Mouse (Mus musculus) heart, embryonic 15.5 days (tissue): ENCODE measurements around the gene Exosc8. TPM values are rescaled to one million over a fixed set of nuclear protein-coding genes. Genes with fewer than 3 reads are reported as not detected.

Experiments used
- ATAC-seq: fragments of 200-750 bp; cut with Nextera tagmentation; replicated peaks from 2 replicates; pipeline ENCODE4 v1.8.0; 2017; ENCODE audit warnings: low read depth, moderate TSS enrichment; ENCODE audit not compliant: insufficient number of reproducible peaks, insufficient read depth, low FRiP score
- H3K27ac ChIP-seq: fragments of 300-500 bp; sonication (generic); 2 replicates; pipeline ENCODE4 v1.5.1; 2015; ENCODE audit warnings: mild to moderate bottlenecking, inconsistent platforms
- H3K27me3 ChIP-seq: fragments of 300-500 bp; sonication (generic); 2 replicates; pipeline ENCODE4 v1.6.1; 2015; ENCODE audit warnings: inconsistent platforms
- H3K36me3 ChIP-seq: fragments of 300-500 bp; sonication (generic); 2 replicates; pipeline ENCODE4 v1.6.1; 2015; ENCODE audit warnings: mild to moderate bottlenecking, inconsistent platforms
- H3K4me1 ChIP-seq: fragments of 300-500 bp; sonication (generic); replicated peaks from 2 replicates; pipeline ENCODE4 v1.6.1; 2015; ENCODE audit warnings: inconsistent platforms
- H3K4me2 ChIP-seq: fragments of 300-500 bp; sonication (generic); 2 replicates; pipeline ENCODE4 v1.6.1; 2015; ENCODE audit warnings: inconsistent platforms, mild to moderate bottlenecking, moderate library complexity
- H3K4me3 ChIP-seq: fragments of 300-500 bp; sonication (generic); 2 replicates; pipeline ENCODE4 v1.5.1; 2015; ENCODE audit warnings: mild to moderate bottlenecking, inconsistent platforms
- H3K9ac ChIP-seq: fragments of 300-500 bp; sonication (generic); 2 replicates; pipeline ENCODE4 v1.6.1; 2015; ENCODE audit warnings: mild to moderate bottlenecking, inconsistent platforms
- H3K9me3 ChIP-seq: fragments of 300-500 bp; sonication (generic); replicated peaks from 2 replicates; pipeline ENCODE4 v1.6.1; 2016; ENCODE audit warnings: inconsistent platforms
- WGBS: fragments of 180-500 bp; shearing (Covaris S2); methylation state at CpG from one replicate; pipeline ENCODE4 v1.1.7; 2015; ENCODE audit warnings: mixed read lengths; 5-methylcytosine and 5-hydroxymethylcytosine counted together
- polyA plus RNA-seq: library from polyadenylated mRNA; unstranded; fragments of >200 nt; fragmentation: Nextera tagmentation; extraction: Ambion mirVana; gene quantifications from 2 replicates; pipeline ENCODE4 v1.2.1, GENCODE M21; 2015

Exosc8 gene
- polyA plus RNA-seq, 1 experiment from 2014 or later = 61.5 TPM

DNA sequence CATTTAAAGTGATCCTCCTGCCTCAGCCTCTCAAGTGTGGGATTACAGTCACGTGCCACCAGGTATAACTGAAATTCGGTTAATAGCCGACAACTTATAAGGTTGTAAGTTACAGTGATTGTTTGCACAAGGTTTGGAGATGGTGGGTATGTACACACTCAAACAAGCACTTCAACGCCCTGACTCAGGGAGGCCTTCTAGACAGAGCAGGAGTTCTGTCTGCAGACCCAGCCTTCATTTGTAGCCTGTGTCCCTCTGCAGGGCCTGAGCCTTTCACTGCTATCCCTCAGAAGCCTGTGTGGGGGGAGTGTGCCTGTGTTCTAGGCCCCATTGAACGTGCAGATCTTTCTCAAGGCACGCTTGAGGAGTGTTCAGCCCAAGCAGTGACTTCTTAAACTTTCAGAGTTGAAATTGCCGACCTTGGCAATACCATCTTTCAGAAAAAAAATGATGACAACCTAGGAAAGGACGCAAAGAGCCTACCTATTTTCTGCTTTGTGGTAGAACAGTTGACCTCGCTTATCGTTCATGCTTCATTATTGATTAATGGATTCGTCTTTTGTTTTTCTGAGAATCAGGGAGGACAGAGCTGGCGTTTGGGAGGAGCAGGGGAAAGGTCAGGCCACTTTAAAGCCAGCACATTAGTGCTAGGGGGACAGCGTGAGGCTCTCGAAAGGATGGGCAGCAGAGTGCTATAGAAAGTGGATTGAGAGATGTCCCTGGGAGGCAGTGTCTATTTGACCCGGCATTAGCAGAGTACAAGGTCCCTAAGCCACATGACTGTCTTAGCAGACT is 25.3 kb upstream of the Exosc8 start:
- H3K27ac ChIP-seq = no peak overlapping the region

DNA sequence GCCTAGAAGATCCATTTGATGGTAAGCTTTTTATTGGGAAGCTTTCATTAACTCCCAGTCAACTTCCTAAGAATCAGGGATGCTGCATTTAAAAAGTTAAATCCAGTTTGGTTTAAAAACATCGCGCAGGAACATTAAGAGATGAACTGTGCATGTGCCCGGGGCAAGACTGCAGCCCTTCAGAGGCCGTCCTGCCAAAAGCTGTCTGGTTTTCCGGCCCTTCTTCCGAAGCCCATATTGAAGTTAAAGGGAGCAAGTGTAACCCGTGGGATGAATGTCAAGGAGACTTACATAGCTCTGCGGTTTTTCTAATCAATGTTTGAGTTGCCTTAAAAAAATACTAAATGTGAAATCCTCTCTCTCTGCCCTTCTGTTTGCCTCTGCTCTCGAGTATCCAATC is 24.0 kb upstream of the Exosc8 start:
- Histone ChIP-seq H3K4me3 (no peak overlapping the region), H3K9ac (no peak overlapping the region), H3K4me1 (peaks cover 19% of the 10 kb centered on the region), H3K4me2 (no peak overlapping the region), H3K36me3 (no peaks in the 10 kb centered on the region), H3K9me3 (no peaks in the 10 kb centered on the region), H3K27ac (no peak overlapping the region), H3K27me3 (no peaks in the 10 kb centered on the region)
- WGBS = 74% methylated on average over 9 of the region's 9 CpGs
- ATAC-seq = no peak

More for the DNA sequence above, 25.3 kb upstream of the Exosc8 start:
- H3K4me2 ChIP-seq = no peak overlapping the region
- H3K4me3 ChIP-seq = no peak overlapping the region
- no peaks in the 10 kb centered on the region for H3K9me3 ChIP-seq
- H3K27me3 ChIP-seq = no peaks in the 10 kb centered on the region
- no peak for ATAC-seq
- peaks cover 13% of the 10 kb centered on the region for H3K4me1 ChIP-seq
- no peaks in the 10 kb centered on the region for H3K36me3 ChIP-seq
- 67% methylated on average over 15 of the region's 15 CpGs for WGBS
- H3K9ac ChIP-seq = no peak overlapping the region

DNA sequence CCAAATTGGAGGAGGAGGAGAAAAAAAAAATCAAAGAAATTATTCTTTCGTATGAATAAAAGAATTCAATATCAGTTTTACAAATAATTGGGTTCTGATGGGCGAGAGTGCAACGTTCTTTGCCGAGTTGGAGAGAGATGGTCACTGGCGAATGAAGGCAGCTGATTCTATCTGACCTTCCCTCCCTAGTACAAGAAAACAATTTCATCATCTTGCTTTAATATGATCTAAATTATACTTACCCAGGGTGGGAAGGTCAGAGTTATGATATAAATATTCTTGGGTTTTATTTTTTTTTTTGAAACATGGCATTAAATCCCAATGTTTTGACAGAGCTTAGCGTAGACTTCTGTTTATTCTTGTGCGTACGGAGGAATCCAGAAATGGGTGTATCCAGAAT is 22.3 kb upstream of the Exosc8 start:
- H3K4me2 ChIP-seq = no peak overlapping the region
- H3K36me3 ChIP-seq = no peaks in the 10 kb centered on the region
- peaks cover 14% of the 10 kb centered on the region for H3K4me1 ChIP-seq
- no peak overlapping the region for H3K27ac ChIP-seq
- no peak overlapping the region for H3K9ac ChIP-seq
- H3K4me3 ChIP-seq = no peak overlapping the region
- no peaks in the 10 kb centered on the region for H3K27me3 ChIP-seq
- ATAC-seq = no peak
- no peaks in the 10 kb centered on the region for H3K9me3 ChIP-seq
- WGBS = 81% methylated on average over 8 of the region's 8 CpGs

DNA sequence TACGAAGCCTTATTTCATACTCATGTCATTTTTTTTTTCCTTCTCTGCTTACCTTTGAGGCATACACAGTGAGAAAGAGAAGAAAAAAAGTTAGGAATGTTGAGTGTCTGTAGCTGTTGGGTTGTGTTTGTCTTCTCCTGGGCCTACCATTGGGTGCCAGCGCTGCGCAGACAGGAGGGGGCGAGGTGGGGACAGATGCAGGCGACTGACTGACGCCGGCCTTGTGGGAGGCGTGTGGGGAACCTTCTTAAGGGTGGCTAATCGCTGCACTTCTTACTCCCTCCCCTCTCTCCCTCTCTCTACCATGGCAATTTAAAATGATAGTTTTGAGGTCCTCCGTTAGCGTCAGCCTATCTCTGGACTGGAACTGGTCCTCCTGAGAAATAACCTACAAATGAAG is 20.9 kb upstream of the Exosc8 start:
- WGBS = under 1% methylated on average over 11 of the region's 11 CpGs
- H3K4me3 ChIP-seq = peak overlapping the region; percentile 74
- ATAC-seq = peak; percentile 71
- peaks cover 14% of the 10 kb centered on the region for H3K4me1 ChIP-seq
- peaks cover 6% of the 10 kb centered on the region; the same call in 1 of the 2 replicates for H3K36me3 ChIP-seq
- H3K9me3 ChIP-seq = no peaks in the 10 kb centered on the region
- H3K9ac ChIP-seq = peak overlapping the region; percentile 68; the same call in 1 of the 2 replicates
- no peaks in the 10 kb centered on the region for H3K27me3 ChIP-seq
- peak overlapping the region; percentile 80 for H3K27ac ChIP-seq
- peak overlapping the region; percentile 96 for H3K4me2 ChIP-seq

DNA sequence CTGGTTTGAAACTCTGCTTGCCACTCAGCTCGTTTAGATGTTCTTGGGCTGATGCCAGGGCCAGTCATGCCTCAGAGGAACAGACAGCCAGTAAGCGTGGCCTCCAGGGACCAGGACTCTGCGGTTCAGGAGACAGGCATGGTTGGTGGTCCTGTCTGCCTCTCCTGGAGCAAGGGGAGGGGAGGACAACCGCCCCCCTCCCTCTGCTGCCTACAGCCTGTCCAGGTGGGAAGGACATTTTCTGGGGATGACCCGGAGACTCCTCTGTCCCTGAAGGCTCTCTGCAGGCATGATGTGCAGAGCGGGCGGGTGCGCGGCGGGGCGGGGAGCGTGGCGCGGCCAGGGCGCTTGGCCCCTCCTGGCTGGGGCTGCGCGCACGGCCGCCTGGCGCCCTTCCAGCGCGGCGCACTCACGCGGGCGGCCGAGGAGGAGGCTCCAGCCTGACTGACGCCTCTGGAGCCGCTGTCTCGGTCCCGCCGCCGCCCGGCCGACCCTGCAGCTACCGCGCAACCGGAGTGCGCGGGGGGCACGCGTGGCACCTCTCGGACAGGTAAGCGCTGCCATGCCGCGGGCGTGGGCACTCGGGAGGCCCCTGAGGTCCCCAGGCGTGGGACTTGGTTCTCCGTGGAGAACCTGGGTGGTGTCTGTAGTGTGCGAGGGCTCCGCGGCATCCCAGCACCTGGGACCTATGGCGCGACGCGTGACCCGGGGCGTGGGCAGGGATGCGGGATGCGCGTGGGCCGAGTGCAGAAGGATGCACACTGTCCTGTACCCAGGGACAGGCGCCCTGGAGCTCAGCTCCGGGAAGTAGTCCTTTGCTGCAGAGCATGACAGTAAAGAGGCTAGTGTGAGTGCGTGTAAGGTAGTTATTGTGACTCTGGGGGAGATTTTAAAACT is 20.2 kb upstream of the Exosc8 start, which contains the start of gene Smad9:
Gene Smad9 (plus strand): TSS at position 438 of the 897 bp plus-strand sequence.
- Histone ChIP-seq H3K27ac (peak within 1 kb of the TSS; percentile 80), H3K9me3 (no peaks in the 10 kb centered on the region), H3K9ac (peak within 1 kb of the TSS; percentile 68), H3K36me3 (peaks cover 12% of the 10 kb centered on the region; the same call in 1 of the 2 replicates), H3K4me3 (peak within 1 kb of the TSS; percentile 74), H3K27me3 (no peaks in the 10 kb centered on the region), H3K4me2 (peak within 1 kb of the TSS; percentile 96), H3K4me1 (peaks cover 14% of the 10 kb centered on the region)
- peak; percentile 88 for ATAC-seq
- WGBS = under 1% methylated on average over 57 of the region's 66 CpGs

DNA sequence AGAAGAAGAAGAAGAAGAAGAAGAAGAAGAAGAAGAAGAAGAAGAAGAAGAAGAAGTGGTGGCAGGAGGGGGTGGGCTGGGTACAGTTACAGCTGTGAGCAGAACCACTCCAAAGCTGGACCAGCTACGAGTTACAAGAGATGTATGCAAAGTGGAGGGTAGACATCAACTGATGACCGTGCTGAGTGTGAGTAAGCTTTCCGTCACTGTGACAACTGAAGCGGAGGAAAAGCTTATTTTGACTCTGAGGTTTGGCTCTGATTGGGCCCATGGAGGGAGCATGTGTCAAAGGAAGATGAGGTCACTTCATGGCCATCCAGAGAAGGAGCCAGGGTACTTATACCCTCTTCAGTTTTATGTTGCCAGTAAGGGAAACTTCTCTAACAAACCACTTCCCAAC is 18.2 kb upstream of the Exosc8 start:
- WGBS = 71% methylated on average over 4 of the region's 4 CpGs
- Histone ChIP-seq H3K9me3 (no peaks in the 10 kb centered on the region), H3K27me3 (no peaks in the 10 kb centered on the region), H3K4me3 (no peak overlapping the region), H3K4me1 (peaks cover 14% of the 10 kb centered on the region), H3K4me2 (no peak overlapping the region), H3K27ac (no peak overlapping the region), H3K9ac (no peak overlapping the region), H3K36me3 (peaks cover 32% of the 10 kb centered on the region)
- ATAC-seq = no peak

DNA sequence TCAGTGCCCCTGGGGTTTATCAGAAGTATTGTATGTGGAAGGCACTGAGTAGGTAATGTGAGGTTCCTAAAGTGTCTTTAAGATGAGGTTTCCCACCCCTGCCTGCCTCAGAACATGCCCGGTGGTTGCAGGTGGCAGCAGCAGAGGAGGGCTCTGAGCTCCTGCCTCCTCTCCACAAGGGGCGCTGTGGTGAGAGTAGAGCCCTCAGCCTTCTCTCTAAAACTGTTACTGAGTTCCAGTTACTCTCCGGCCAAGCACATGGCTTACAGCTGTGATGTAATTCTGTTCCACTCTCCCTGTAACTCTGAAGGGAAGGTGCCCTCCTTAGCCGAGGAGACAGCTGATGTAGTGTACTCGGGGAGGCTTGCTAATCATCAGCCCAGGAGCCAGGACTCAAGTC is 10.6 kb upstream of the Exosc8 start:
- 60% methylated on average over 5 of the region's 5 CpGs for WGBS
- Histone ChIP-seq H3K27me3 (no peaks in the 10 kb centered on the region), H3K4me1 (no peaks in the 10 kb centered on the region), H3K4me2 (no peak overlapping the region), H3K9me3 (no peaks in the 10 kb centered on the region), H3K9ac (no peak overlapping the region), H3K4me3 (no peak overlapping the region), H3K27ac (no peak overlapping the region), H3K36me3 (peaks cover 95% of the 10 kb centered on the region)
- no peak for ATAC-seq

DNA sequence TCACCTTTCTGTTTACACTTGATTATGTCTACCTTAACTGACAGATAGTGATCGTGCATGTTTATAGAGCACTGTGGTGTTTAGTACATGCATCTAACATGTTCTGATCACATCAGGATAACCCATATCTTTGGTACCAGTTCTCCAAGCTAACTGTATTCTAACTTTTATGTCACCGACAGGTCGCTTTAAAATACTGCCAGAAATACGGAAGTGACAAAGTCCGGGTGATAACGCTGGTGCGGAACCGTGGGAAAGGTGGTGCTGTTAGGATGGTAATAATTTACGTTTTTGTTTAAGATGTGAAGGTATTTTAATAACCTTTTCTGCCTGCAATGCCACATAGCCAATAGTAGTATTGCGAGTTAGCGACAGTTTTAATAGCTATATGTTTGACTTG is 6.8 kb upstream of the Exosc8 start:
- Histone ChIP-seq H3K9me3 (no peaks in the 10 kb centered on the region), H3K4me3 (no peak overlapping the region), H3K27me3 (no peaks in the 10 kb centered on the region), H3K4me2 (no peak overlapping the region), H3K4me1 (no peaks in the 10 kb centered on the region), H3K27ac (no peak overlapping the region), H3K9ac (no peak overlapping the region), H3K36me3 (peaks cover 70% of the 10 kb centered on the region)
- ATAC-seq = no peak
- WGBS = 96% methylated on average over 11 of the region's 11 CpGs

DNA sequence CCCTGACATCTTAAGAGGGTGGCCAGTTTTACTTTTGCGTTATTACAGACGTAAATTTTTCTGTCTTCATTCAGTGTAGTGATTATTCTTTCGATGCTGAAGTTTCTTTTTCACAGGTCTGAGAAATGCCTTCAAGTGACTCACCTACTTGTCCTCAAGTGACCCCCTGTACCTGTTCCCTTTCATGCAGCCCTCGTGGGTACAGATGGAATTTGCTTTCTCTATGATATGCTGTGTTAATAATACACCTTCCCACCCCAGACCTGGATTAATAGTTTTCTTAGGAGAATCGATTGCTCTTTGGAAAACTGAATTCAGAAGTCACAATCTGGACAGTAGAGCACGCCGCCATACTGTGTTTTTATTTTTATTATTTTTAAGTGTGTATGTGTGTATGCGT is 2.1 kb upstream of the Exosc8 start:
- Histone ChIP-seq H3K9ac (no peak overlapping the region), H3K4me1 (peaks cover 20% of the 10 kb centered on the region), H3K4me2 (no peak overlapping the region), H3K4me3 (no peak overlapping the region), H3K36me3 (peaks cover 36% of the 10 kb centered on the region), H3K9me3 (no peaks in the 10 kb centered on the region), H3K27ac (no peak overlapping the region), H3K27me3 (no peaks in the 10 kb centered on the region)
- ATAC-seq = no peak
- 90% methylated on average over 8 of the region's 8 CpGs for WGBS

DNA sequence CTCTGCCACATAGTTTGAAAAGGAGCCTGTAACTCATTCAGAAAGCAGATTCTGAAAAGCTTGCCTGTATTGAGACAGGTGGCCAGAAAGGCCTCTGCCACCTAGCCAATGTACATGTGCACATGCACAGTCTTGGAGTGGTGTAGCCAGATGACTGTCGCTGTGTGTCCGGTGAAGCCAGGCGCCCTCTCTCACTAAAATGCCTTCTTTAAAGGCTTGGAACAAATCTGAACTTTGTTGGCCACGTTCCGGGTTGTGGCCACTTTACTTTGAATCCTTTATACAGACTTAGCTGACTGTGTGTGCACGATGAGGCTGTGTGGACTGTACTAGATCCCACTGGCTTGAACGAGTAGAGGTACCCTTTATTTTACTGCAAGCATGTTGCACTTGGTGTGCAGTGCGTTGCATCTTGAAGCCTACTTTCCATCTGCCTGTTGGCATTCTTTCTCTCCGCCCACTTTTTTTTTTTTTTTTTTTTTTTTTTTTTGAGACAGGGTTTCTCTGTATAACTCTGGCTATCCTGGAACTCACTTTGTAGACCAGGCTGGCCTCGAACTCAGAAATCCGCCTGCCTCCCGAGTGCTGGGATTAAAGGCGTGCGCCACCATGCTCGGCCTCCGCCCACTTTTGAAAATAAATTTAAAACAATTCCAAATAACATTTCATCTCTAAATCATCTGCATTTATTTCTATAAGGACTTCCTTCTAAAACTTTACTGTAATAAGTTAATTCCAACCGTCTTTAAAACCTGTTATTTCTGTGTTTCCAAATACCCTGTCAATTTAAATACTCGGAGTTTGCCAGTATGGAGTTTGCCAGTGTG is 1.1 kb upstream of the Exosc8 start:
- no peak for ATAC-seq
- peaks cover 20% of the 10 kb centered on the region for H3K4me1 ChIP-seq
- H3K4me2 ChIP-seq = peak overlapping the region; percentile 95
- peak overlapping the region; percentile 97 for H3K9ac ChIP-seq
- H3K36me3 ChIP-seq = peaks cover 33% of the 10 kb centered on the region
- WGBS = 52% methylated on average over 18 of the region's 18 CpGs
- H3K4me3 ChIP-seq = peak overlapping the region; percentile 86
- H3K27ac ChIP-seq = peak overlapping the region; percentile 100
- H3K9me3 ChIP-seq = no peaks in the 10 kb centered on the region
- H3K27me3 ChIP-seq = no peaks in the 10 kb centered on the region
